Mouse (Mus musculus) embryonic fibroblast, embryonic 13.5 days (primary cell): Measurements from ENCODE around the gene Usp18. TPM values are rescaled to one million over a fixed set of nuclear protein-coding genes. Genes with fewer than 3 reads are reported as not detected.

Experiments
- H3K27ac ChIP-seq: 2 replicates; pipeline ENCODE4 v1.5.1; 2012; ENCODE audit warnings: low read length, control low read depth, inconsistent platforms; ENCODE audit not compliant: insufficient read depth
- H3K4me1 ChIP-seq: 2 replicates; pipeline ENCODE4 v1.6.1; 2011; ENCODE audit warnings: low read length; ENCODE audit not compliant: control insufficient read depth, insufficient read depth
- H3K4me3 ChIP-seq: 2 replicates; pipeline ENCODE4 v1.5.1; 2011; ENCODE audit warnings: mild to moderate bottlenecking, control low read depth, low read length; ENCODE audit not compliant: insufficient read depth
- CTCF ChIP-seq: IDR thresholded peaks from 2 replicates; pipeline ENCODE4 v1.5.1; 2011; ENCODE audit warnings: mild to moderate bottlenecking, control low read depth, low read length, moderate library complexity, borderline replicate concordance; ENCODE audit not compliant: insufficient read depth
- POLR2A ChIP-seq: IDR thresholded peaks from 2 replicates; pipeline ENCODE4 v1.6.1; 2011; ENCODE audit warnings: low read depth, mild to moderate bottlenecking, control low read depth, low read length, moderate library complexity
- polyA plus RNA-seq: library from polyadenylated mRNA; stranded (reverse); fragments of >200 nt; gene quantifications from 2 replicates; pipeline ENCODE4 v1.2.4, GENCODE M21; 2011; ENCODE audit warnings: low read depth; ENCODE audit not compliant: missing spikeins, insufficient read length

Usp18 gene
- polyA plus RNA-seq, 1 experiment = 9.1 TPM

DNA sequence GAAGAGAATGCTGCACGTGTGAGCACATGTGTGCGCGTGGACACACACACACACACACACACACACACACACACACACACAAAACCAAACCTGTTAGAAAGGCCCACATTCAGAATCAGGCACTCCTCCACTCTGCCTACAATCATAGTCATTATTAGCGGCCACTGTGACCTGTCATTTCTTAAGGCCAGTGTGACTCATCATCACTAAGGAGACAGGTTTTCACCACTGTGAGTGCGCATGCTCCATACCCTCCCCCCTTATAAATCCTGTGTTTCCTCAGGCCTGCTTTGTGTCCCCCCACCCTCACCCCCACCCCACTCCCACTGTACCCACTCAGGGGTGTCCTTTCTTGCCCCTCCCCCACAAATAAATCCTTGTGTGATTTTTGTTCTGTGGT is 38.4 kb downstream of the Usp18 start:
- TF ChIP-seq POLR2A (no peak), CTCF (no peak)
- no peak overlapping the region for H3K4me3 ChIP-seq
- no peaks in the 10 kb centered on the region for H3K4me1 ChIP-seq
- no peak overlapping the region for H3K27ac ChIP-seq

DNA sequence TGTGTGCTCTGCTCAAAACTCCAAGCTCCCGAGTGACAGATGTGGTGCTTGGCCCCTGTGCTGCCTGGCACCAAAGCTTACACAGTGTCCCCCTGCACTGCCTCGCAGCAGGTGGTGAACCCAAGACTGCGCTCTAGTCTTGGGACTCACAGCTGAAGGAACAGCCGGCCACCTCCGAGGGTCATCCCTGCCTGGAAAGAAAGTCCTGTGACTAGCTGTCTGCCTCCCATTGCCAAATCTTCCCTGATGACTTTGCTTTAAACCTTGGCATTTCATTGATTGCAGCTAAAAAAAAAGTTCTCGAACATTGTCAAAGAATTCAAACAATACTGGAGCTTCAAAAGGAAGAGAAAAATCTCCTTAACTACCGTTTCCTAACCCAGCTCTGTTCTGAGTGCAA is 53.6 kb downstream of the Usp18 start:
- H3K4me3 ChIP-seq = no peak overlapping the region
- no peak for TF ChIP-seq CTCF
- TF ChIP-seq POLR2A = no peak
- H3K27ac ChIP-seq = no peak overlapping the region
- H3K4me1 ChIP-seq = no peaks in the 10 kb centered on the region

DNA sequence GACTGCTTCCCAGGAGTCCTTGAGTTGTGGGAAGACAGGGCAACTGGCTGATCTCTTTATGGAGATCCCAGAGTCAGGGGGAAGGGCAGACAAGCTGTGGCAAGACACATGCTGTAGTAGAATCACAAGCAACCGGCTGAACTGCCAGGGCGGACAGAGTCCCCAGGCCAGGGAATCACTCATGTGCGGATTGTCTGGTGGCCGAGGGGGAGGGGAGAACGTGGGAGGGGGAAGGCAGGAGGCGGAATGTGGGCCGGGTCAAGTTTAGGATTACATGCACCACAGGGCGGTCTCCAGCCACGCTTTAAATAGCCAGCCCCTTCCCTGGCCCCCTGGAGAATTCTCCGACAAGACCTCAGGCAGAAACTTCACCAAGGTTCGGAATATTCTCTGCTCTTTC is 54.2 kb downstream of the Usp18 start, which contains the start of gene Slc6a13:
Gene Slc6a13, plus strand, starts transcription at position 274 of the 400 bp plus-strand sequence.
- Histone ChIP-seq H3K4me1 (no peaks in the 10 kb centered on the region), H3K4me3 (no peak within 1 kb of the TSS), H3K27ac (no peak within 1 kb of the TSS)
- TF ChIP-seq CTCF (no peak), POLR2A (no peak)

DNA sequence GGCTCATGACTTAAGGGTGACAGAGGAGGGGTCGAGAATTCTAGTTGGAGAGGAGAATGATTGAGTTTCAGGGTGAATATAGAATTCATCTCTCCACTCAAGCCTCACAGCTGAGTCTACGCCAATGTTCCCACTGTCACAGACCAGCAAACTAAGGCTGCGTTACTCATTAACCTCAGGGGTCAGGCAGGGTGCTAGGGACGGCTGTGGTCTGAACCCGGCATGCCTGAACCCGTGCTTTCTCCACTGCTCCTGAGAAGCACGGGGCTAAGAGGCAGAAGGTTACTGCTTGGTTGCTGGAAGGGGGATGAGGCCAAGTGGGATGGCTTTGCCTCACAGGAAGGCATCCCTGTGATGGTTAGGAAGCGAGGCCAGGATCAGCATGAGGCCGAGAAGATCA is 54.8 kb downstream of the Usp18 start:
- no peak for TF ChIP-seq CTCF
- Histone ChIP-seq H3K4me1 (no peaks in the 10 kb centered on the region), H3K27ac (no peak overlapping the region), H3K4me3 (no peak overlapping the region)

DNA sequence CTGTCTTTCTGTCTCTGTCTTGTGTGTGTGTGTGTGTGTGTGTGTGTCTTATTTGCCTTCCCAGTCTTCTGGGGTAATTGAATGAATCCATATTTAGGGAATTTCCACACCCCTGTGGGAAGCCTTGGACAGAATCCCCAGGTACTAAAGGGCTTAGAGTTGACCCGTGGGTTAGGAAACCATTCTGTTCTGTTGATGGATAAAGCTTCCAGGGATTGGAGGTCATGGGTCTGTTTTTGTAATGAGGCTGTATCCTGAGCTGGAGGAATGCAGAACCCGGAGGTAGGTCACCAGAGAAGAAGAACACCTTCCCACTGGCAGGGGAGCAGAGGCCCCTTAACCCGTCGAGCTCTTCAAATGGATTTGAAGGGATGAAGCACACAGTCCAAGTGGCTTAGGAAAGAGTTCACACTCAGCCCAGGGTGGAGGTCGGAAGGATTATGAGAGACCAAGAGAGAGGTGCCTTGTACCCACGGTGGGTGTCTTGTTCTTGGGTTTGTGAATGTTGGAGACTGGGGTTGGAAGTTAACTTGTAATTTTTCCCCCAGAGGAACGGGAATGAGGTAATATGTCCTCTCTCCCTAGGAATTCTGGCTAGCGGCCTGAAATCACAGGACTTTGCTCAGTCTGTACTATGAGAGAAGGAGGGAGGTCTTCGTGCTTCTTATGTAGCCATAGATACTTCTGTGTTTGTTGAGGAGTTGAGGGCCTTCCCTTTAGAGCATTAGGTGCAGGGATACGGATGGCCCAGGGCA is 57.9 kb downstream of the Usp18 start:
- TF ChIP-seq CTCF = no peak
- no peak for TF ChIP-seq POLR2A
- Histone ChIP-seq H3K4me3 (no peak overlapping the region), H3K27ac (no peak overlapping the region), H3K4me1 (no peaks in the 10 kb centered on the region)

DNA sequence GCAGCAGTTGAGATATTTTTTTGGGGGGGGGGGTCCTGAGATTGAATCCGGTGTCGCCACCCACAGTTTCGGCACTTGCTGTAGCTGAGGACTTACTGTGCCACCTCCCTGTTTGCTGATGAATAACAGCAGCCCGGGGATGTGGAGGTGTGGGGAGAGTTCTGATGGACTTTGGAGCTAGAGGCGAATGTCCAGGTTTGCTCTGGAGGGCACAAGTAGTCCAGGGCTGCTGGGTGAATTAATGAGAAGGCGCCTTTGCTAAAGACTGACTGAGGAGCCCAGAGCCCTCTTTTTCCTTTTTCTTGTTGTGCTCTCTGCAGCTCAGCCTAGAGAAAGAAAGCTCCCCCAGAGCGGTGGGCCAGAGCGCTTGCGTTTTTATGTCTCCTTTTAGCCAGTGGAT is 58.9 kb downstream of the Usp18 start:
- no peaks in the 10 kb centered on the region for H3K4me1 ChIP-seq
- TF ChIP-seq CTCF (no peak), POLR2A (no peak)
- no peak overlapping the region for H3K27ac ChIP-seq
- H3K4me3 ChIP-seq = no peak overlapping the region

DNA sequence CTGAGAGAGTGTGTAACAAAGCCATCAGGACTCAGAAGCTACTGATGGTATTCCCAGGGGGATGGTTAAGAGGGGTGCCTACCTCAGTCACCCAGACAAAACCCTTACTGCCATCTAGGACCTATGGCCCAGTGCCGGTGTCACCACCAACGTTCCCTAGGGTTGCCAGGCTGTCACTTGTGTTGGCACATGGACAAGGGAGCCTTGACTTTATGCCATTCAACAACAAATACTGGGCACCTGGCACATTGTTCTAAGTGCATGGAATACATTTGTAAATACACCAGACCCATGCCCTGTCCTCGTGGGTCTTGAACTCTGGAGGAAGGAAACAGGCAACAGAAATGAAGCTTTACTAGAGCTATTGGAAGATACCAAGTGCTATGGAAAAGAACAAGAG is 59.9 kb downstream of the Usp18 start:
- no peak for TF ChIP-seq POLR2A
- no peak for TF ChIP-seq CTCF
- Histone ChIP-seq H3K4me1 (no peaks in the 10 kb centered on the region), H3K4me3 (no peak overlapping the region), H3K27ac (no peak overlapping the region)

DNA sequence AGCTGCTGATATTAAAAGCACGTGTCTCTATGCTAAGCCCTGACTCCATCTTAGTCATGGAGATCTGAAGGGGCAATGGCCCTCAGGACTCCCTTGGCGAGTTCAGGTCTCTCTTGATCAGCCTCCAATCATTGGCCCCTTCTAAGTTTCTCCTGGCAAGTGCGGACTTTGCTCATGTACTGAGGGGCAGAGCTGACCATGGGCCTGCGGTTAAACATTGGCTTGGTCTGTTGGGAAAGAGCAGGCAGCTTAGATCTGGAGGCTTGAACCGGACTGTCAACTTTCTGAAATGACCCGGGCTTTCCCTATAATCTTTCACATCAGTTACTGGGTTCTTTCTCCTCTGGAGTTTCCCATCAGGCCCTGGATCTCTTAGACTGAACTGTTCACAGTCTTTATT is 65.3 kb downstream of the Usp18 start:
- Histone ChIP-seq H3K4me1 (no peaks in the 10 kb centered on the region), H3K27ac (no peak overlapping the region), H3K4me3 (no peak overlapping the region)
- no peak for TF ChIP-seq CTCF
- no peak for TF ChIP-seq POLR2A

DNA sequence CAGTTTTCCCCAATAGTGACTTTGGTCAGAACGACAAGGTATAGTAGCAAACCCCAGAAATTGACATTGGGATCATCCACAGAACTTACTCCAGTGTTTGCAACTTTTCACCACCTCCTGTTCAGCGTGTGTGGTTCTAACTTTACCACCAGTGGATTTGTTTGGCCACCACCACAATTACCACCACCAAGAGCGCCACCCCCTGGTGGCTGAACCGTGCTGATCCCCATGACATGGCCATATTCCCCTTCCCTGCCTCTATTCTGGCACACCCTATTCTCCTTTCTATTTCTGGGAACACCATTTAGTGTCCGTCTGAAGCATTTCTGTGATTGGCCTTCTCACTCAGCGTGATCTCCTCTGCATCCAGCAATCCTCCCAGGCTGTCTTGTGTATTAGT is 73.4 kb downstream of the Usp18 start:
- TF ChIP-seq CTCF (no peak), POLR2A (no peak)

More for the DNA sequence above, 73.4 kb downstream of the Usp18 start:
- Histone ChIP-seq H3K4me1 (no peaks in the 10 kb centered on the region), H3K4me3 (no peak overlapping the region), H3K27ac (no peak overlapping the region)

Other genes with a start within 250 kb of the Usp18 start
- gene Mical3, start 114.9 kb upstream of the Usp18 start, polyA plus RNA-seq = 19.1 and 19.5 TPM in 2 replicates
- 5.3 and 6.0 TPM in 2 replicates for gene Pex26, start 62.2 kb upstream of the Usp18 start, polyA plus RNA-seq
- gene Tuba8, start 35.2 kb upstream of the Usp18 start, polyA plus RNA-seq = 1.8 and 7.1 TPM in 2 replicates
- not detected in 2 replicates for gene Slc6a13, start 54.3 kb downstream of the Usp18 start, polyA plus RNA-seq
- 0.42 TPM in 1 of 2 replicates, not detected in the other for gene Slc6a12, start 97.2 kb downstream of the Usp18 start, polyA plus RNA-seq
- not detected in 2 replicates for gene Iqsec3, start 227.8 kb downstream of the Usp18 start, polyA plus RNA-seq